ENCODE assay signal across 18 mouse cellular contexts in genomic region chr12:6638761-6639281, GRCm38 (mm10).
DNase-seq lines count a peak whose midpoint lies in the region; ATAC-seq and TF ChIP-seq lines count a peak whose summit lies in the region.
"Had no signal": no experiment of that assay in that cellular context is flagged by ENCODE, and none has a peak within 500 bp of the region (broad histone marks: within the 10 kb centered on the region; RNA-seq: fewer than 3 reads in every experiment).

No protein-coding gene starts in this region.

- no peak for TF ChIP-seq EP300 in heart, adult 2 months (IDR thresholded peaks at IDR 0.05; ENCODE audit: insufficient read depth, low read depth, low read length)

- H3K4me2 ChIP-seq in hindbrain, postnatal 0 days (ENCODE audit: low read depth, low read length), result no peak overlapping the region
- no peak overlapping the region for H3K4me2 ChIP-seq in hindbrain, embryonic 11.5 days (replicated peaks; ENCODE audit: low read depth, low read length)
- H3K4me2 ChIP-seq: embryonic facial prominence, embryonic 13.5 days; intestine, embryonic 15.5 days; limb, embryonic 12.5 days; lung, embryonic 15.5 days; midbrain, embryonic 11.5 days; neural tube, embryonic 13.5 days had no signal

- 46% methylated on average over 7 of the region's 7 CpGs for WGBS in hindbrain, postnatal 0 days
- WGBS in hindbrain, embryonic 11.5 days, result 83% methylated on average over 7 of the region's 7 CpGs
- 62% methylated on average over 7 of the region's 7 CpGs for WGBS in heart, adult 2 months

- intact Hi-C loops in gastrocnemius, postnatal 14 days (cut with DNase I; ENCODE audit: low total_unique reads), result no loop called here
- intact Hi-C loops in heart, adult 2 months (cut with DNase I), result no loop called here

- no peaks in the 10 kb centered on the region for H3K79me2 ChIP-seq in heart, adult 2 months (replicated peaks; ENCODE audit: control insufficient read depth, insufficient read depth, low read length)

- no peak for TF ChIP-seq POLR2A in heart, adult 2 months (IDR thresholded peaks at IDR 0.05; ENCODE audit: insufficient read depth, low read depth, low read length)

- H3K9me3 ChIP-seq in hindbrain, postnatal 0 days (ENCODE audit: low read length), result no peaks in the 10 kb centered on the region
- no peaks in the 10 kb centered on the region for H3K9me3 ChIP-seq in hindbrain, embryonic 11.5 days (ENCODE audit: control insufficient read depth, low read length)
- H3K9me3 ChIP-seq: embryonic facial prominence, embryonic 13.5 days; intestine, embryonic 15.5 days; limb, embryonic 12.5 days; lung, embryonic 15.5 days; neural tube, embryonic 13.5 days had no signal

- no peak overlapping the region for H3K27ac ChIP-seq in hindbrain, postnatal 0 days
- no peak overlapping the region for H3K27ac ChIP-seq in hindbrain, embryonic 11.5 days (ENCODE audit: low read depth, low read length)
- H3K27ac ChIP-seq in heart, adult 2 months, result no peak overlapping the region
- H3K27ac ChIP-seq: embryonic facial prominence, embryonic 13.5 days; intestine, embryonic 15.5 days; limb, embryonic 12.5 days; lung, embryonic 15.5 days; neural tube, embryonic 13.5 days had no signal

- H3K9ac ChIP-seq in hindbrain, postnatal 0 days (replicated peaks; ENCODE audit: low read length), result no peak overlapping the region
- no peak overlapping the region for H3K9ac ChIP-seq in hindbrain, embryonic 11.5 days (ENCODE audit: low read depth, low read length)
- no peak overlapping the region for H3K9ac ChIP-seq in heart, adult 2 months (ENCODE audit: low read depth, low read length)
- H3K9ac ChIP-seq: embryonic facial prominence, embryonic 13.5 days; intestine, embryonic 15.5 days; limb, embryonic 12.5 days; lung, embryonic 15.5 days; neural tube, embryonic 13.5 days had no signal

- H3K36me3 ChIP-seq in hindbrain, postnatal 0 days (ENCODE audit: insufficient read depth, low read length), result no peaks in the 10 kb centered on the region
- H3K36me3 ChIP-seq in hindbrain, embryonic 11.5 days (ENCODE audit: control insufficient read depth, insufficient read depth, low read length), result no peaks in the 10 kb centered on the region
- no peaks in the 10 kb centered on the region for H3K36me3 ChIP-seq in heart, adult 2 months (ENCODE audit: control insufficient read depth, insufficient read depth, low read length)
- H3K36me3 ChIP-seq: embryonic facial prominence, embryonic 13.5 days; intestine, embryonic 15.5 days; limb, embryonic 12.5 days; lung, embryonic 15.5 days; neural tube, embryonic 13.5 days had no signal

- no peak for TF ChIP-seq CTCF in hindbrain, postnatal 0 days (IDR thresholded peaks at IDR 0.05; ENCODE audit: low read depth)
- no peak for TF ChIP-seq CTCF in heart, adult 2 months (IDR thresholded peaks at IDR 0.05)

- no peaks in the 10 kb centered on the region for H3K27me3 ChIP-seq in hindbrain, postnatal 0 days (ENCODE audit: insufficient read depth, low read length)
- no peaks in the 10 kb centered on the region for H3K27me3 ChIP-seq in hindbrain, embryonic 11.5 days (ENCODE audit: control insufficient read depth, insufficient read depth, low read length)
- no peaks in the 10 kb centered on the region for H3K27me3 ChIP-seq in heart, adult 2 months (ENCODE audit: control insufficient read depth, insufficient read depth, low read length)
- H3K27me3 ChIP-seq: embryonic facial prominence, embryonic 13.5 days; intestine, embryonic 15.5 days; limb, embryonic 12.5 days; lung, embryonic 15.5 days; neural tube, embryonic 13.5 days had no signal

- no peak overlapping the region for H3K4me3 ChIP-seq in hindbrain, postnatal 0 days (ENCODE audit: low read length)
- no peak overlapping the region for H3K4me3 ChIP-seq in hindbrain, embryonic 11.5 days (ENCODE audit: low read depth, low read length)
- no peak overlapping the region for H3K4me3 ChIP-seq in heart, adult 2 months
- H3K4me3 ChIP-seq: embryonic facial prominence, embryonic 13.5 days; intestine, embryonic 15.5 days; limb, embryonic 12.5 days; lung, embryonic 15.5 days; neural tube, embryonic 13.5 days had no signal

- no peaks in the 10 kb centered on the region for H3K4me1 ChIP-seq in hindbrain, postnatal 0 days (ENCODE audit: insufficient read depth, low read length)
- H3K4me1 ChIP-seq in hindbrain, embryonic 11.5 days (replicated peaks; ENCODE audit: control insufficient read depth, insufficient read depth, low read length), result no peaks in the 10 kb centered on the region
- no peaks in the 10 kb centered on the region for H3K4me1 ChIP-seq in heart, adult 2 months (ENCODE audit: control insufficient read depth, insufficient read depth, low read length)
- H3K4me1 ChIP-seq: embryonic facial prominence, embryonic 13.5 days; intestine, embryonic 15.5 days; limb, embryonic 12.5 days; lung, embryonic 15.5 days; neural tube, embryonic 13.5 days had no signal

- ATAC-seq in hindbrain, postnatal 0 days, result no peak
- ATAC-seq in hindbrain, embryonic 11.5 days (ENCODE audit: low FRiP score), result no peak
- ATAC-seq: intestine, embryonic 15.5 days had no signal

- DNase-seq in hindbrain, postnatal 0 days (ENCODE audit: low spot score), result peak; percentile 49
- DNase-seq in hindbrain, embryonic 11.5 days (ENCODE audit: low spot score), result no peak
- DNase-seq in layer of hippocampus, adult 11-12 months (ENCODE audit: low spot score), result peak; percentile 78
- DNase-seq in left cerebral cortex, adult 8-10 months (ENCODE audit: low spot score in 2 of 2), result peak; percentile 57 to 92
- peak; percentile 70 for DNase-seq in right cerebral cortex, postnatal 4 days
- DNase-seq in heart, adult 8-10 months (ENCODE audit: low spot score), result no peak
- DNase-seq in gastrocnemius, postnatal 14 days, result no peak
- no peak for DNase-seq in heart, adult 2 months
- DNase-seq: adrenal gland, adult 2 months; cerebellum, adult 11 months; gastrocnemius, postnatal 36 days; spleen, adult 18-20 months had no signal

Comparison
In these comparisons a context has a peak if more than half of its experiments do, and no peak if none do; other contexts are left out.
1. DNase-seq: peak in hindbrain, postnatal 0 days (single experiment), layer of hippocampus, adult 11-12 months (single experiment), left cerebral cortex, adult 8-10 months (2 of 2) and right cerebral cortex, postnatal 4 days (single experiment); none in hindbrain, embryonic 11.5 days (single experiment), heart, adult 8-10 months (single experiment), gastrocnemius, postnatal 14 days (single experiment) and heart, adult 2 months (0 of 2).